ENCODE assay signal across 8 mouse cellular contexts in genomic region chr19:16557971-16558370, GRCm38 (mm10).
DNase-seq lines count a peak whose midpoint lies in the region; ATAC-seq and TF ChIP-seq lines count a peak whose summit lies in the region.
"Had no signal": no experiment of that assay in that cellular context is flagged by ENCODE, and none has a peak within 500 bp of the region (broad histone marks: within the 10 kb centered on the region; RNA-seq: fewer than 3 reads in every experiment).

No protein-coding gene starts in this region.

- no peak overlapping the region for H3K4me3 ChIP-seq in lung, adult 2 months (replicated peaks; ENCODE audit: extremely low read depth, low read depth, low read length)
- no peak overlapping the region for H3K4me3 ChIP-seq in forebrain, embryonic 11.5 days (ENCODE audit: low read depth, low read length)
- H3K4me3 ChIP-seq: embryonic facial prominence, embryonic 15.5 days had no signal

- ATAC-seq in forebrain, embryonic 11.5 days (replicated peaks; ENCODE audit: low FRiP score) = no peak

- DNase-seq in lung, adult 2 months = no peak
- no peak for DNase-seq in lung, adult 18-20 months
- peak; percentile 12 for DNase-seq in MEL-GATA-1-ER (ENCODE audit: extremely low read depth, low read depth)
- DNase-seq in embryo, embryonic 9.5 days (ENCODE audit: extremely low spot score) = peak; percentile 4
- peak; percentile 4 for DNase-seq in skeletal muscle tissue, adult 2 months (ENCODE audit: low read depth, low spot score)
- DNase-seq in natural killer cell, adult 2 months (ENCODE audit: low spot score in 2 of 2) = no peak
- DNase-seq in forebrain, embryonic 11.5 days (ENCODE audit: low spot score) = no peak

- no peak overlapping the region for H3K27ac ChIP-seq in forebrain, embryonic 11.5 days (ENCODE audit: low read depth, low read length)
- H3K27ac ChIP-seq: embryonic facial prominence, embryonic 15.5 days had no signal

- TF ChIP-seq POLR2A in lung, adult 2 months (IDR thresholded peaks at IDR 0.05; ENCODE audit: borderline replicate concordance, extremely low read depth, low read depth, low read length) = no peak

- no peak overlapping the region for H3K4me2 ChIP-seq in forebrain, embryonic 11.5 days (ENCODE audit: low read depth, low read length, severe bottlenecking)
- H3K4me2 ChIP-seq: embryonic facial prominence, embryonic 15.5 days had no signal

- H3K9ac ChIP-seq in forebrain, embryonic 11.5 days (ENCODE audit: low read length) = no peak overlapping the region
- H3K9ac ChIP-seq: embryonic facial prominence, embryonic 15.5 days had no signal

- H3K36me3 ChIP-seq in forebrain, embryonic 11.5 days (ENCODE audit: control insufficient read depth, insufficient read depth, low read length) = no peaks in the 10 kb centered on the region
- H3K36me3 ChIP-seq: embryonic facial prominence, embryonic 15.5 days had no signal

- no peaks in the 10 kb centered on the region for H3K9me3 ChIP-seq in forebrain, embryonic 11.5 days (ENCODE audit: control insufficient read depth, low read length)
- H3K9me3 ChIP-seq: embryonic facial prominence, embryonic 15.5 days had no signal

- H3K4me1 ChIP-seq in lung, adult 2 months (ENCODE audit: control insufficient read depth, insufficient read depth, low read length) = peaks cover 8% of the 10 kb centered on the region
- H3K4me1 ChIP-seq in forebrain, embryonic 11.5 days (replicated peaks; ENCODE audit: control insufficient read depth, insufficient read depth, low read length) = no peaks in the 10 kb centered on the region

- peak; percentile 71 for TF ChIP-seq CTCF in lung, adult 2 months (IDR thresholded peaks at IDR 0.05; ENCODE audit: insufficient read depth, low read length)

- WGBS in lung, adult 2 months = 80% methylated on average over 5 of the region's 5 CpGs
- 78% methylated on average over 5 of the region's 5 CpGs for WGBS in forebrain, embryonic 11.5 days

- no peaks in the 10 kb centered on the region for H3K27me3 ChIP-seq in forebrain, embryonic 11.5 days (ENCODE audit: control insufficient read depth, insufficient read depth, low read length)
- H3K27me3 ChIP-seq: embryonic facial prominence, embryonic 15.5 days had no signal

Comparison
In these comparisons a context has a peak if more than half of its experiments do, and no peak if none do; other contexts are left out.
1. DNase-seq: peak in MEL-GATA-1-ER (single experiment), embryo, embryonic 9.5 days (single experiment) and skeletal muscle tissue, adult 2 months (single experiment); none in lung, adult 2 months (single experiment), lung, adult 18-20 months (0 of 2), natural killer cell, adult 2 months (0 of 2) and forebrain, embryonic 11.5 days (single experiment).